Mouse (Mus musculus) frontal cortex, adult (tissue): ENCODE data around the gene Wnt11.
A peak's percentile ranks its signal among the peaks of the same experiment; 100 is the strongest.

ENCODE experiments used
- ATAC-seq: cut with Nextera tagmentation; 2 replicates; pipeline ENCODE4 v1.9.2; 2017; ENCODE audit warnings: mild to moderate bottlenecking, moderate library complexity, mixed read lengths; ENCODE audit not compliant: low TSS enrichment

Wnt11 gene

GRCm38 (mm10) chr7:98828876-98829275, 6.0 kb upstream of the Wnt11 start:
- no peak for ATAC-seq

DNA sequence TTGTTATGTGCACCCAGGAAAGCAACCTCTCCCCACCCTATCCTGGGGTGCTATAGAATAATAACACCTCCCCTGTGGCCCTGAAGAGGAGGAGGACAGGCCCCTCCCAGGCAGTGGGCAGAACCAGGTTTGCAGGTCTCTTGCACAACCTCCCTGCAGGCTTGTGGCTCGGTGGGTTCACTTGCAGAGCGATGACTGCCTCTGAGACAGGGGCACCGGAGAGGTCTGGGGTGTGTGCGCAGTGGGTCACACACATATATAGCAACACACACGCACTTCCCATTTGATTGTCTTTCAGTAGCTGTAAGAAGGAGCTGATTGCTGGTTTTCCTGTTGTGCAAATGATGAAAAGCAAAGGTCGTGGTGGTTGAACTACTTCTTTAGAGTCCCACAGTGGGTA, 3.6 kb upstream of the Wnt11 start:
- ATAC-seq: no peak

- no peak for ATAC-seq
Measured at GRCm38 (mm10) chr7:98835519-98836441, 868 bp downstream of the Wnt11 start.

- no peak for ATAC-seq
Measured at GRCm38 (mm10) chr7:98836646-98837045, 1.7 kb downstream of the Wnt11 start.

GRCm38 (mm10) chr7:98837901-98838300, 3.0 kb downstream of the Wnt11 start:
- ATAC-seq: peak; percentile 90

GRCm38 (mm10) chr7:98838729-98839141, 3.8 kb downstream of the Wnt11 start:
- 0 out of 2 replicates have a peak, but pooled peaks have one; percentile 20 for ATAC-seq

GRCm38 (mm10) chr7:98839312-98839711, 4.4 kb downstream of the Wnt11 start:
- no peak for ATAC-seq

- ATAC-seq: no peak
Measured at GRCm38 (mm10) chr7:98840771-98841170, 5.9 kb downstream of the Wnt11 start.

- no peak for ATAC-seq
Measured at GRCm38 (mm10) chr7:98841802-98842201, 6.9 kb downstream of the Wnt11 start.

- no peak for ATAC-seq
Measured at GRCm38 (mm10) chr7:98842997-98843396, 8.1 kb downstream of the Wnt11 start.

- no peak for ATAC-seq
Measured at GRCm38 (mm10) chr7:98843649-98844048, 8.7 kb downstream of the Wnt11 start.

DNA sequence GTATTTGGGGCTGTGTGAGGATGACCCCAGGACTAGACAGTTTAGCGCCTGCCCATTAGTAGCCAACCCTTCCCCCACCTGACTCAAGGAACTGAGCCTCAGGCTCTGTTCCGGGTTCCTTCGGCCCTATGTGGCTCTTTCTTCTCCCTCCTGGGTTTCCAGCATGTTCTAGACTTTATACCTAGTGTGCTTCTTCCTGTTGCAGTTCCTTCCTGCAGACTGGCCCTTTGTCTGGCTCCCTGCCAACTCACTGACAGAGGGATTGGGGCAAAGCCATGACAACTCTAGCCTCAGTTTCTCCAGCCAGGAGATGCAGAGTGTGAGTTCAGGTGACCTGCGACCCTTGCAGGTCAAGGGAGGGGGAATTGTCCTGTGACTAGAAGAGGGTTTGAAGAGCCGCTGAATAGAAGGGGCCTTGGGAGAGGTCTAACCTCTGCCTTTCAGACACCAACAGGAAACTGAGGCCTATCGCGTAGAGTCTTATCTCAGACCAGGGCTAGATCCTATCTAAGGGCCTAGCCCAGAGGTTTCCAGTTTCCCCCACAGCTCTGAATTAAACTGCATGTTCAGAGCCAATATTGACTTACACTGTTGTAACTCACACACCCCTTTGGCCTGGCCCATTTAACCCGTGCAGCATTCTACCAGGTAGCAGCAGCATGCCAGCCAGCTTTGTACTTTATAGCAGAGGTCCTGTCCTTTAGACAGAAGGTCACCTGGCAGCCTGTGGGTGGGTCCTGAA, 14.2 kb downstream of the Wnt11 start:
- no peak for ATAC-seq

GRCm38 (mm10) chr7:98850388-98850787, 15.5 kb downstream of the Wnt11 start:
- no peak for ATAC-seq

DNA sequence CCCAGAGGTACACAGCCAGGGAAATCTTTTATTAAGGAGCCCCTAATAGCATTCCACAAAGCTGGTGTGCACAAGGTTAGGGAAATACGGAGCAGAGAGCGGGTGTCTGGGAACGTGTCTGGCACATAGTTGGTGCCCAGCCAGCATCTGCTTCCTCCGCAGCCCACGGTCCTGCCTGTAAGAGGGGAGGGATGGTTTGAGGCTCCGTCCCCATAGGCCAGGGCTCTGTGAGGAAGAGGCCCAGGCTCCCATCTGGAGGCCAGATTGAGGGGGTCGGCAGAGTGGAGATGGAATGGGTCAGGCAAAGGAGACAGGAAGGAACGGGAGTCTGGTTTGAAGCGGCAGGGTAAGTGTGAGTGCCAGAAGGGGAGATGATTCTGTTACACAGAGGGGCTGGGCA, 16.3 kb downstream of the Wnt11 start:
- no peak for ATAC-seq

DNA sequence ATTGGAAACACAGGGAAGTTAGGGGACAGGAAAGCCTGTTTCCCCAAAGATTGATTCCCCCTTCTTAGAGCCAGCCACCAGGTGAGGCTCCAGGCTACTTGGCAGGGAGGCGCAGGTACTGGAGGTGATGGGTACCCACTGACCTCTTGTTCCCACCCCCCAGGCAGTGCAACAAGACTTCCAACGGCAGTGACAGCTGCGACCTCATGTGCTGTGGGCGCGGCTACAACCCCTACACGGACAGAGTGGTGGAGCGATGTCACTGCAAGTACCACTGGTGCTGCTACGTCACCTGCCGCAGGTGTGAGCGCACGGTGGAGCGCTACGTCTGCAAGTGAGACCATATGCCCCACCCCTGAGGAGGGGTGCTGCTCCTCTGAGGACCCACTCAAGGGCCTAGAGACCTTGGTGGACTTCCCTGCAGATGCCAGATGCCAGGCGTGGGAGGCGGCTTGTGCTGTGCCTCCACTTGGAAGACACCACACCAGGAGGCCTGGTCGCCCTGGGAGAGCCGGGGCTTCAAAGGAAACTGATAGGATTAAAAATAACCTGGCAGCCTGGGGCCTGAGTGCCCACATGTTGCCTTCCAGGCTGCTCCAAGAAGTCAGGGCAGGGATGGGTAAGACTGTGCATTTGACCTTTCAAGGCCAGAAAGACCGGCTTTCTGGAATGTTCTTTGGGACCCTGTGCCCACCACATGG, 18.2 kb downstream of the Wnt11 start:
- no peak for ATAC-seq

DNA sequence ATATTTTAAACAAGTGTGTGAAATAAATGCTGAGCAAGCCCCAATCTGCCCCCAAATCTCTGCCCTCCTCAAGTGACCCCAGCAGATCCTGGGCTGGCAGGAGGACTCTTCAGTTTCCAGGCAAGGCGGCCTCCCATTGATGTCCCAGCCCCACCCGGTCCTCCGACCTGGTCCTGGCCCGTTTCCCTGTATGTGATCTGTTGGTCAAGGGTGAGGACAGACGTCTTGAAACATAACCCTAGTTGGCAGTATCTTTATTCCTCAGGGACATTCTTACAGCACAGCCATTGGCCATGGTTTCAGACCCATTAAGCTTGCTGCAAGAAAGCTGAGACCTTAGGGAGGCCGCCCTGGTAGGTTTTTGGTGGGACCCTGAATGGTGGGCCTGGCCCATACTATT, 18.9 kb downstream of the Wnt11 start:
- no peak for ATAC-seq

DNA sequence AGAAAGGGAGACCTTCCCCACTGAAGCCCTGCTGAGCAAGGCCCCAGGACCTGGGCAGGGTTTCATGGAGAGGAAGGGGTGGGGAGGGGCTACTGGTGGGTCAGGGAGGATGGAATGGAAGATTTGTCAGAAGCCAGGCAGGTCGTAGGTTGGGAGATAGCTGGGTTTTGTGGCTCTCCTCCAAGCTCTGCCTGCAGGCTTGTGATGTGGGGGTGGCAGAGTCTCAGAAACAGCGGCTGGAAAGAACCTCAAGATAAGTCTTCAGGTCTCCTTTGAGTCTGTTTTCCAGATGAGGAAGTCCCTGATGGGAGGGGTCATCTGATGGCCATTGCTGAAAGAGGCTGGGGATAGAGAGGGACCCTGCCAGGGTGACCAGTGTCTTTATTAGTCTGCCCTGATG, 20.5 kb downstream of the Wnt11 start:
- ATAC-seq: peak; percentile 83; the same call in 1 of the 2 replicates

GRCm38 (mm10) chr7:98856128-98856527, 21.2 kb downstream of the Wnt11 start:
- ATAC-seq: peak; percentile 51; the same call in 1 of the 2 replicates

DNA sequence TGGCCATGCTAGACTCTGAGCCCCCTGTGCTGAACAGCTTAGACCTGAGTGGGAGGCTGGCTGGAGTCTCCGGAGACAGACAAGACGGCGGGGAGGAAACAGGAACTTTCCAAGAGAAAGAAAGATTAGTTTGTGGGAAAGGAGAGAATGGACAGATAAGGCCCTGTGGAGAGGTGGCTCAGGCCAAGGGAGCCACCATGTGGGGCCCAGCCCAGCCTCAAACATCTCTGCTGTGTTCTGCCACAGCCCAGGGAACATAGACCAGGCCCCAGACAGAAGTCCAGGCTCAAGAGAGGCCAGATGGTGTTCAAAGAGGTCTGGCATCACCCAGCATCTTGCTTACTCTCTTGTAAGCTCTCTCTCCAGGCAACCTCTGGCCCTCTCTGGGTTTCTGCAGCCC, 22.2 kb downstream of the Wnt11 start:
- ATAC-seq: no peak

DNA sequence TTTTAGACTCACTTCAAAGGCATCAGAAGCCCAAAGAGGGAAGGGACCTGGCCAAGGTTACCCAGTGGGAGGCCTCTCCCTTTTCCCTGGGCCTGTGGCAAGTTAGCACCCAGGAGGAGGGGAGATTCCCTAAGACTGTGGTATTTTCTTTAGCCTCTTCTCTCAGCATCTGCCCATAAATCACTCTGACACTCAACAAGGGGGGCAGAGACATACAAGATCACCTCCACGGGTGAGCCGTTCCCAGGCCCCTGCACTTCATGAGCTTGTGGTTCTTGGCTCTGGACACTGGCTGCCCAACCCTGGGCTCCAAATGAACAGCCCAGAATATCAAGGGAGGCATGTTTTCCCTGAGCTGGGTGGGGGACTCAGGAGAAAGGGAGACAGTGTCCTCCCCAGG, 26.1 kb downstream of the Wnt11 start:
- no peak for ATAC-seq

GRCm38 (mm10) chr7:98862994-98863393, 28.1 kb downstream of the Wnt11 start:
- no peak for ATAC-seq
